Mouse (Mus musculus): ENCODE results near the gene Mapk8ip2.
"Not testable (repeated sequence)": the region's sequence is repeated elsewhere in the genome, so short reads cannot be mapped to it uniquely, and the experiment has no call there.

Mapk8ip2 gene

DNA sequence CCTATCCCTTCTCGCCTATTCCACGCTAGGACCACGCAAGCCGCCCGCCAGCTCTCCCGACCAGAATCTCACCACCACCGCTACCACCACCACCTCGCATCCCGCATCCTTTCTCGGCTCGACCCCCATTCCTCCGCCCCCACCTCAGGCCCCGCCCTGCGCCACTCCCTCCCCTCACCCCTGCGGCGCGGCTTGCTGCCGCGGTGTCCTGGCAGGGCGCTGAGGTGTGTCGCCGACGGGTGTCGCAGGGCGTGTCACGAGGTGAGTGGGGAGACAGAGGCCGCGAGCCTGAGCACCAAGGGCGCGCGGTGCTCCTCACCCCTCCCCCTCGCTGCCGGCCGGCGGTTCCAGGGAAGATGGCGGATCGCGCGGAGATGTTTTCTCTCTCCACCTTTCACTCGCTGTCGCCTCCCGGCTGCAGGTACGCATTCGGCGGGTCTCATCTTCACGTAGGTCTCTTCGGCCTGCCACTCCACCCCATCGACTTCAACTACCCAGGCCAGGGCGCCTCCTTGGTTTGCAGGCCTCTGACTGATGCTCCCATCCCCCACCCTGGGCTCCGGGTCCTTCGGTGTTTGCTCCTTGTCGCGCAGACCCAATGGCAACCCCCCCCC is at the start of gene Mapk8ip2:
TSS of gene Mapk8ip2 (plus strand) at position 49 of the 614 bp plus-strand sequence.
- no peak for DNase-seq (ENCODE audit: low spot score)

DNA sequence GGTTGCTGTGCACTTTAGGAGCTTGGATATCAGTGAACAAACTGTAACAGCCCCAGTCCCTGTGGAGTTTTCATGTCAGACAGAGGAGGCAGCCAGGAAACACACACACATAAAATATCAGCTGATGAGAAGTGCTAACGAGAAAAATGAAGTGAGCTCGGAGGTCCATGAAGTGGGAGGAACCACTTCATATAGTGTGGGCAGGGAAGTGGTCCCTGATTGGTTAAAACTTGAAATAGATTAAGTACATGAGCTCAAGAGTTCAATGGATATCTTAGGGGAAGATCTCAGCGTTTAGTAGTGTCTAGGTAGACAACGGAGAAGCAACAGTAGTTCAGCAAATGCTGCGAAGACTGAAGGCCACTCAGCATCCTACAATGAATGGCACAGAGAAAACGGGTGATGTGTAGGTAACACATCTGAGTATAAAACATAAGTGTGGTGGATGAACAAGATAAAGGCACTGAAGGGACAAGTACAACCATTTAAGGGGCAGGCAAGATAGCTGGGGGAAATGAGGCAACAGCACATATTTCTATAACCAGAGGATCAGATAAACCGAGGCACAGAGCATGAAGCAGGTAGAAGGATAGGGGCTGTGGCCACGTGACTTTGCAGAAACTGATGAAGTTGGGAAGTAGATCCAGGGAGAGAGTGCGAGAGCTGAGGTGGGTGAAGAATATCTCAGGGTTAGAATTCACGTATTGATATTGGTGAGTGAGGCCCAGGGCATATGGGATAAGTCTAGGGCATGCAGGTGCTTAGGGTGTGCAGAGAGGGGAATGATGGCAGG is 48.7 kb upstream of the Mapk8ip2 start:
- no peak for DNase-seq (ENCODE audit: low spot score)

DNA sequence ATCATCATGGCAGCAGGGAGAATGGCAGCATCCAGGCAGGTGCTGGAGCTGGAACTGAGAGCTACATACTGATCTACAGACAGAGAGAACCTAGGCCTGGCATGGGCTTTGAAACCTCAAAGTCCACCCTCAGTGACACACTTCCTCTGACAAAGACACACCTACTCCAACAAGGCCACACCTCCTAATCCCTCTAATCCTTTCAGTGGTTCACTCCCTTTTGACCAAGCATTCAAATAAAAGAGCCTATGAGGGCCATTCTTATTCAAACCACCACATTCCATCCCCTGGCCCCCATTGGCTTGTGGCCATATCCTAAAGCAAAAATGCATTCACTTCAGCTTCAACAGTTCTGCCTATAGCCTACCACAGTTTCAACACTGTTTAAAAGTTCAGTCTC is 47.0 kb upstream of the Mapk8ip2 start:
- no peak for DNase-seq (ENCODE audit: low spot score)

DNA sequence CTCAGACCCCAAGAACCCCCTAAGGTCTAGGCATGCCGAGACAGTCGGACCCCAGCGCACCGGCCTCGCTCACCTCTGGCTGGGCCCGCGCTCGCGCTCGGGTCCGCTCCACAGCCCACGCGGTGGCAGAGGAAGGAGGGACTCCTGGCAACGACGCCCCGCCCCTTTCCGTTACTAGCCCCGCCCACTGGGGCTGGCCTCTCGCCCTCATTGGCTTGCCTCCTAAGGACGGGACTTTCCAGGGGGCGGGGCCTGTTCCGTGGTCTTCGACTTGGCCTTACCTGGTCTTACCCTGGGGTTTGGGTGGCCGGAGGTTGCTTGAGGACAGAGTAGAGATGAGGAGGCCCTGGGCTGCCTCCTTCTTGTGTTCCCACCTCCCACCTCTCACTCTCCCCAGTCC is 43.6 kb upstream of the Mapk8ip2 start, which contains the start of gene Syce3:
TSS of gene Syce3 (minus strand) at position 386 of the 400 bp plus-strand sequence.
- DNase-seq (ENCODE audit: low spot score) = no peak

DNA sequence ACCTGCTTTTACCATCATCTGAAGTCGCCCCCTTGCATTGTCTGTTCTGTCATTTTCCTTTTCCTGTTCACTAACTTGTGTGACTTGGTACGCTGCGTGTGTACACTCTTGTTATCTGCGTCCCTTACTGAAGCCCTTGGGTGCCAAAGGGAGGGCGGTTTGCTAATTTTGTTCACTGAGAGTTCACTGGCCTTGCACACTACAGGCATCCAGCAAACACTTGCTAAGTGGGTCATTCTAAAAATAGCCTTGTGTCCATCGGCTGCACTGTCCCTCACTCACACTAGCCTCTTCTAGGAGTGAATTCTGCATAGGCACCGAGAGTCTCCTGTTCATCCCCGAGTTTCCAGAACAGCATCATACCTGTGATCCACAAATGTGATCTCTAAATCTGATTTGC is 38.4 kb upstream of the Mapk8ip2 start:
- DNase-seq (ENCODE audit: low spot score) = no peak

DNA sequence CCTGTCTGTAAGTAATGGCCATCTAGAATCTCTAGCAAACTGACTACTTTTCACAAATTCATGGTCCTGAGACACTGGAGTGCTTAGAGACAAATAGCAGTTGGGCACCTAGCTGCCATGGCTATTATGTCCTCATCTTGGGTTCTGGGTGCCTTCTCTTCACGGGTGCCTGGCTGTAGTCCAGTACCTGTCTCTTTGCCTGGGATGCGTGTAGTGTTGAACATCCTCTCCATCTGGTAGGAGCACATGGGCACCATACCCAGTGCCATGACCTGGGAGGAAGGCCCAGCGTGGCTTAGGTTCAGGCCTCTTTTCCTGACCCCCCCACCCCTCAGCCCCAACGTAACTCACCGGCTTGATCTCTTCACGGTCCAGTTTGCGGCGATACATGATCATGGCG is 31.8 kb upstream of the Mapk8ip2 start:
- no peak for DNase-seq (ENCODE audit: low spot score)

DNA sequence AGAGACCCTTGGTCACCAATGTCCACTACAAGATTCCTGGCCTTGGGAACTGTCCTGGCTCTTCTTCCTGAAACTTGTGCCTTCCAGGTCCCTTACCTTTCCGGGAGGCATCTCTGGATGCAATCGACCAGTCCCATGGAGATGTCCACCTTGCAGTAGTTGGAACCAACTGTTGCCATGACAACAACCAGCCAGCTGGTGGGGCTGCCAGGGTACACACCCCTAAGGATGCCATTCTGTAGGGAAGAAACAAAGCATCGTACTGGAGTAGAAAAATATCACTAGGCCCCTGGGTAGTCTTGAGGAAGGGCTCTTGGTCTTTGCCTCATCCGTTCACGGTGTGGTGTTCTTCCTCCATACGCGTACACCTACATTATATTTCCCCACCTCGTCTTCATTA is 29.1 kb upstream of the Mapk8ip2 start:
- no peak for DNase-seq (ENCODE audit: low spot score)

DNA sequence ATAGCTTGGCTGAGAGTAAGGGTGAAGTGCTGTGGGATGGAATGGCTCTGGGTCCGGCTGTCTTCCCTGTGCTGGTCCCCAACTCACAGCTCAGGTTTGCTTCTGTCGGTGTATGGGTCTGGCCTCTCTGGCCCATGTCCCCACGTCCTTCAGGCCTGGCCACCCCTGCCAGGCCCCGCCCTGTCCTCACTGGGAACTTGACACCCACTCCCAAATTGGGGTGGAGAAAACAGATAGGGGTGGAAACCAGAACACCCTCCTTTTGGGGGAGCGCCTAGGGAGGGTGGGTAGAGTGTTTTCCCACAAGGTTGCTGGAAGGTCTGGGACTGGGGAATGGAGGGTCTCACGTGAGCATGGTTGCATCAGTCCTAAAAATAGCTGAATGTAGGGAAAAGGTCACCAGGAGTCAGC is 28.0 kb upstream of the Mapk8ip2 start, which contains the start of gene Cpt1b:
TSS of gene Cpt1b (minus strand) at position 153 of the 411 bp plus-strand sequence.
- DNase-seq (ENCODE audit: low spot score) = no peak

DNA sequence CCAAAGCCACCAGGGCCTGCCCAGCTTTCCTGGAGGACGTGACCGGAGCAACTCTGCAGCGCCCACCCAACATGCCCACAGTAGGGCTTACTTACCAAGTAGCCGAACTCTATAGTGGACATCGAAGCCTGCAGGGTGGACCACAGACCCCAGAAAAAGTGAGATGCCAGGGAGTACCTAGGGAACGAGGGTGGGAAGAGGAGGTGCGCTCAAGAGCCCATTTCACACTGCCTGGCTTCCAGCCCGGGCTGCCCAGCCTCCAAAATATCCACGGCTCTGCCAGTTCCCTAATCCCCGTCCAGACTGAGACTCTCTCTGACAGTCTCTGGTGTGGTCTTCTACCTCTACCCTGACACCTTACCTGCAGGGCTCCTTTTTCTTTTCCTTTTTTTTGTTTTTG is 27.0 kb upstream of the Mapk8ip2 start:
- DNase-seq (ENCODE audit: low spot score) = no peak

DNA sequence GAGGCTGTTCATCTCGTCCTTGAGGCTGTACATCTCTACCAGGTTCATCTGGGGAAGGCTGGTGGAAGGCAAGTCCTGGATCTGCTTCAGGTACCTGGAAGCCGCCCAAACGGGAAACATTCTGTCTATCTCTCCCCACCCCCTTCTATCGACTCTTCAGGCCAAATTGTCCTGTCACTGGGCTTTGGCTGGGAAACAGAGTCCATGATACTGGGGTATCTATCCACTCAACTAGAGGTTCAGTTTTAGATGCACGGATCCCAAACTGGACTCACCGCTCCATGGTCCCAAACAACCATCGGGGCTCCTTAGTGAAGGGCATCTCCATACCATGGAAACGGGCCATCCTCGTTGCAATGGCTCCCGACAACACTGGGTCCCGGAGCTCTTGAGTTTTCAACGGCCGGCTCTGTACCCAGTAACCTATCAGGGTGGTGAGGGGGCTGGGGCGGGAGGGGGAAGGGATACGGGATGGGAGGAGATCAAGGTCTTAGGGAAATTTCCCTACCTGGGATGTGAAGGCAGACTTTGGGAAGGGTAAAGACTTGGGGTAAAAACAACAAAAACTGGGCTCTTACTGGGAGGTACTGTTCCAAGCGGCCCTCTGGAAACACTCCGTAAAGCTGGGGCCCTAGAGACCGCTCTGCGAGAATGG is 25.4 kb upstream of the Mapk8ip2 start:
- no peak for DNase-seq (ENCODE audit: low spot score)

DNA sequence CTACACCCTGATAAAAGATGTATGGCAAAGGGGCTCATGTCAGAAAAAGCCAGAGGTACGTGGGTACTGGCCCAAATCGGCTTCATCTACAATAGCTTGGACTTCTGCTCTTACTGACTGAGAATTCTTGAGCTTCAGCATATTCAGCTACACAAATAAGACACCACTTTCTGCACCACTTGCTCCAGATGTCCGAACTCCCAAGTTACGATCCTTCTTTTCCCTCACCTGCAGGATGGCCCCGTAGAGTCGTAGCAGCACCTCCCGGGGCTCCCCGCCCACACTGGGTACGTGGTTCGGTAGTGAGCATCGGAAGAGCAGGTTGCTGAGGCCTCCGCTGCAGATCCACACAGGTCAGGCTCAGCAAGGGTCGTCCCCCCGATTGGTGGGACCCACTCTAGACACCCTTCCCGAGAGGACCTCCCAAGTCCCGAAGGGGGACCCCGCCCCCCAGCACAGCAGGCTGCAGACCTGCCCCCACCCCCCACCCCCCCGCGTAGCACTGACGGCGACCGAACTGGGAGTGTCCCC is 24.8 kb upstream of the Mapk8ip2 start:
- no peak for DNase-seq (ENCODE audit: low spot score)

DNA sequence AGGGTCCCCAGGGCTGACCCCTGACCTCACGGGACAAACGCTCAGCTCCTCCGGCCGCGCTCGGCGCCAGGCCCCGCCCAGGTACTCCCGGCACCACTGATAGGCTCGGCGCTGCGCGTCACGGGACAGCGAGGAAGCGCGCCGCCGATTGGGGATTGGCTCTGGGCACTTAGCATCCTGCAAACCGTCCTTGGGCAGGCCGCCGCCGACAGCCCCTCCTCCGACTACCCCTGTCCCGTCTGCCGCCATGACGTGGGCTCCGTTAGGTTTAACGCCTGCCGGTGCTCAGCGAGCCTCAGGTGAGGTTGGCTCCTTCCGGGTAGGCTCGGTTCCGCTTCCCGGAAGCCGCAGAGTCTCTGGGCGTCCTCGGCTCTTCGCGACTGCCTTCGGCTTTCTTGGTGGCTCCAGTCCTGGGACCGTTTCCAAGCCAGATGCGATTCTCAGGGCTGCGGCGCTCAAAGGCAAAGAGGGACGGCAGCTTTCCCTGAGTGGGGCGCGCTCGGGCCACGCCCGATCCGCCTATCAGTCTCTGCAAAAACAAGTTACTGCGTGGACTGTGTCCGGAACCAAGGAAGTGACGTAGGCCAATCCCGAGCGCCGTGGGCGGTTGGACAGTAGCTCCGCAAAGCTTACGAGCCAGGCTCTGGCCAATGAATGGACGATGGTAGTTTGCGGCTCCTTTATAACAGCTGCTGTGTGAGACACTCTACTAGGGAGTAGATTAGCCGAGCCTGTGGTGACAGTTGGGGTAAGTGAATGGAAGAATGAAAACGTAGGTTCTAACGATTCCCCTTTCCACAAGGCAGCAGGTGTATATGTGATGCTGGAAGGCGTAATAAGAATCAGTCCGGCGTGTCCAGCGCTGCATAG is 24.1 kb upstream of the Mapk8ip2 start, which contains the start of the genes C730034F03Rik, Gm44502 and Chkb:
TSS of gene C730034F03Rik (plus strand) at position 238 of the 870 bp plus-strand sequence.
TSS of gene Gm44502 (minus strand) at position 345 of the 870 bp plus-strand sequence.
TSS of gene Chkb (minus strand) at position 557 of the 870 bp plus-strand sequence.
- peak; percentile 80 for DNase-seq (ENCODE audit: low spot score)

DNA sequence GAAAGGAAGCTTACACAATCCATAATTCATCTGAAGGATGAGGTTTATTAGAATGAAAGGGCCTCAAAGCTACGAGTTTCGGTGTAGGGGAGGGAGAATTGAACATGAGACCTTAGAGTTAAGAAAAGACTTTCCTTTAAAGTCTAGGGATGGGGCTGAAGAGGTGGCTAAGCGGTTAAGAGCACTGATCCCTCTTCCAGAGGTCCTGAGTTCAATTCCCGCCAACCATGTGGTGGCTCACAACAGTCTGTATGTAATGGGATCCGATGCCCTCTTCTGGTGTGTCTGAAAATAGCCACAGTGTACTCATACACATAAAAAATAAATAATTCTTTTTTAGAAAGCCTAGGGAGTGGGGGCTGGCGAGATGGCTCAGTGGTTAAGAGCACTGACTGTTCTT is 23.4 kb upstream of the Mapk8ip2 start:
- no peak for DNase-seq (ENCODE audit: low spot score)

DNA sequence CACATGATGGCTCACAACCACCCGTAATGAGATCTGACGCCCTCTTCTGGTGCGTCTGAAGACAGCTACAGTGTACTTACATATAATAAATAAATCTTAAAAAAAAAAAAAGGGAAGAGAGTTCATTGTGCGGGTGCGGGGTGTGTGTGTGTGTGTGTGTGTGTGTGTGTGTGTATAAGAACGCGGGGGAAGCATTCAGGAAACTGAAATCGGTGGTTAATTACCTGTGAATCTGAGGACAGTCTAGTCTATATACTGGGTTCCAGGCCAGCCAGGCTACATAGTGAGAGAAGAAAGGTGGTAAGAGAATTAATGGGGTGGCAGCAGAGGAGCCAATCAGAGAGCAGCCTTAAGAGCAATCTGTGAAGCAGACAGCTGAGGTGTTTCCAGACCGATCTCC is 22.9 kb upstream of the Mapk8ip2 start:
- not testable (repeated sequence) for DNase-seq (ENCODE audit: low spot score)

DNA sequence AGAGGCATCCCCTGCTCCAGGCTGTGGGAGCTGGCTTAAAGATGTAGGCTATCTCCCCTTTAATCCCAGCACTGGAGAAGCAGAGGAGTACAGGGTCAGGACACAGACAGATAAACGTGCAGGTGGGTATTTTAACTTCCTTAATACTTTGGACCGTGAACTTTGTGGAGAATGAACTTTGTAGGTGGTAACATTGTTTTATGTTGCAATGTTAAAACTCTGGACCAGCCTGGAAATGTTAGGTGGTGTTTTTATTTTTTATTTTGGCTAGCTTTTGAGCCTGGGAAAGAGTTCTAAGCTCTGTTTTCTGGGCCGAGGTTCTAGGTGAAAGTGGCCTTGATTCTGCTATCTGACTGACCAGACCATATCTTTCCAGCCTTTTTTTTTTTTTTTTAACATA is 22.4 kb upstream of the Mapk8ip2 start:
- no peak for DNase-seq (ENCODE audit: low spot score)

DNA sequence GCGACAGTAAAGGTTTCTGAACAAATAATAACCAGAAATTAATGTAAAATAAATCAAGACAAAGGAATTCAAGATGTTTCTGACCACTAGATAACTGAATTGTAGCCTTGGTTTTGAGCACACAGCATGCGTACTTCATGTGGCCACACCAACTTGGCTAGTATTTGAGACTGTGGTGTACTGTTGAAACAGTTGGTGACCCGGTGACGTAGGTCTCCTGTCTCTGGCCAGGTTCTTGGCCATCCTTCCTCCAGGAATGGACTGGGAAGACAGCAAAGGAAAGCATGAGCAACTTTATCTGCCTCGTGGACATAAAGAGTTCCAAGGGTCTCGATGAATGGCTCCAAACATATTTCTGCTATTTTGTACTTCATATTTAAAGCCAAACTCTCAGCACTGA is 21.9 kb upstream of the Mapk8ip2 start:
- no peak for DNase-seq (ENCODE audit: low spot score)

DNA sequence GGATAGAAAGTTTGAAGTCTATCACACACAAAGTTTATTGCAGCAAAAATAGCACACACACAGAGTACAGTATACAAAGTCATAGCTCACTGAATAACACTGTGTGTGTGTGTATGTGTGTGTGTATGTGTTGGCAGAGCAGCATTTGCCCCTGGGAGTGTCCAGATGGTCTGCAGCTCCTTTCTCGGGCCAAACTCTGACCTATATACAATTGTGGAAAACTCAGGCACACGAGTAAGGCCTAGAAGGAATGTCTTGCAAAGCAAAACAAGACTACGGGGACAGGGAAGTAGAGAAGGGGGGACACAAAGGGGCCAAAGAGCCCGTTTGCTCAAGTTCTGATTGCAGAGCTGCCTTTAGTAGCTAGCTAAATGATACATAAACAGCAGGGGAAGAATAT is 20.8 kb upstream of the Mapk8ip2 start:
- DNase-seq (ENCODE audit: low spot score) = no peak

DNA sequence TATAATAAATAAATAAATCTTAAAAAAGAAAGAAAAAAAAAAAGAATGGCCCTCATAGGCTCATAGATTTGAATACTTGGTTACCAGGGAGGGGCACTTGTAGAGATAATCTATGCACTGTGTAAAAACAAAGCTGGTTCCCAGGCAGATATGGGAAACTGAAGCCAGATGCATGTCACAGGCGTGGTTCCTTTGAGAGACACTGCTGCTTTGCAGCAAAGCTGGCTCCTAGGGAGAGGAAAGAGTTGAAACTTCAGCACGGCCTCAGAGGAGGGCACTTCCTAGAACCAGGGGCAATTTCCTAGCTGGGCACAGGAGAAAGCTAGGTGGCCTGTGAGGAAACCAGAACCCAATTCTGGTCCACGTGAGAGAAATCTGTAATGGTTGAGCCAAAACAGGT is 19.6 kb upstream of the Mapk8ip2 start:
- DNase-seq (ENCODE audit: low spot score) = no peak

DNA sequence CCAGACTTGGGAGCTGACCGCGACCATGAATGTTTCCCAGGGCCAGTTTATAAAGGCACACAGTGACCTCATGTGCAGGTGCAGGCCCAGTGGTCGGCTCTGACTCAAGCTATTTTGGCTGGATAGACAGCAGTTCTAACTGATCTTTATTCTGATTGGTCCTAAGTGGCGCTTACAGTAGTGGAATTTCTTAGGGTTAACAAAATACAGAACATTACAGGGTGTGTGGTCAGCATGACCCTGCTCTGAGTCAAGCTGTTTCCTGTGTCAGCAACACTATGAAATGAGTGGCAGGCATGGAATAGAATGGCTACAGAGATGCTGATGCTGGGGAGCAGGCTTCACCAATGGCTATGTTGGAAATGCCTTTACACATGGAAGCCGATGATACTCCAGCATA is 17.8 kb upstream of the Mapk8ip2 start:
- no peak for DNase-seq (ENCODE audit: low spot score)

DNA sequence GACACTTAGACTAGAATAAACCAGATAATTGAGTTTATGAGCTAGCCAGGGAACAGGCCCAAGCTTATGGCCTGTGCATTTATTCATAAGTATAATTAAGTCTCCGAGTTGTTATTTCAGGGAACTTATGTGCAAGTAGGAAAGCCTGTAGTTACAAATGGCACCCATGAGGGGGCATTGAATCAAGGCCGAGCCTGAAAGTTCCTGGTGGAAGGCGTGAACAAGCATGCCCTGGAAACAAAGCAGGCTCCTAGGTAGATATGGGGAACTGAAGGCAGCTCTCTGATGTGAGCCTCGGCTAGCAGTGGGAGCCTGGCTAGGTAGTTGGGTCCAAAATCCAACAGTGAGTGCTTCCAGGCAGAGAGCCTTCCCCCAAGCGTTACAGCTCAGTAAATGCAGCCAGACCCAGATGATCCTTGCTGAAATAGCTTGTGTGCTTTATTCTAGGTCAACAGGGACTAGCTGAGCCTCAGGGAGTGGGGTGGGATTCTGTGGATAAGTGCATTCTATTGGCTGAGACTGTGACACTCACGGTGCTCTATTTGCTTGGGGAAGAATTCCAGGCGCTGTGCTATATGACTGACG is 11.1 kb upstream of the Mapk8ip2 start:
- no peak for DNase-seq (ENCODE audit: low spot score)

Data from ovary, postnatal 14 days (tissue).